Mouse (Mus musculus) hindbrain, embryonic 15.5 days (tissue): ENCODE data around the gene Vti1a. TPM values are rescaled to one million over a fixed set of nuclear protein-coding genes. Genes with fewer than 3 reads are reported as not detected.

ENCODE experiments used
- ATAC-seq: fragments of 200-750 bp; cut with Nextera tagmentation; 2 replicates; pipeline ENCODE4 v1.8.0; 2017; ENCODE audit warnings: low read depth, moderate number of reproducible peaks, moderate TSS enrichment; ENCODE audit not compliant: low FRiP score
- H3K27ac ChIP-seq: fragments of 300-500 bp; sonication (generic); replicated peaks from 2 replicates; pipeline ENCODE4 v1.5.1; 2015; ENCODE audit warnings: mild to moderate bottlenecking, inconsistent platforms
- H3K27me3 ChIP-seq: fragments of 300-500 bp; sonication (generic); 2 replicates; pipeline ENCODE4 v1.6.1; 2015; ENCODE audit warnings: control low read depth, inconsistent platforms
- H3K36me3 ChIP-seq: fragments of 300-500 bp; sonication (generic); 2 replicates; pipeline ENCODE4 v1.6.1; 2015; ENCODE audit warnings: control low read depth, inconsistent platforms
- H3K4me1 ChIP-seq: fragments of 300-500 bp; sonication (generic); replicated peaks from 2 replicates; pipeline ENCODE4 v1.6.1; 2015; ENCODE audit warnings: control low read depth, inconsistent platforms
- H3K4me2 ChIP-seq: fragments of 300-500 bp; sonication (generic); 2 replicates; pipeline ENCODE4 v1.6.1; 2015; ENCODE audit warnings: moderate library complexity, mild to moderate bottlenecking, inconsistent platforms
- H3K4me3 ChIP-seq: fragments of 300-500 bp; sonication (generic); 2 replicates; pipeline ENCODE4 v1.5.1; 2015; ENCODE audit warnings: mild to moderate bottlenecking, inconsistent platforms
- H3K9ac ChIP-seq: fragments of 300-500 bp; sonication (generic); 2 replicates; pipeline ENCODE4 v1.6.1; 2015; ENCODE audit warnings: inconsistent platforms
- H3K9me3 ChIP-seq: fragments of 300-500 bp; sonication (generic); 2 replicates; pipeline ENCODE4 v1.6.1; 2016; ENCODE audit warnings: control low read depth, inconsistent platforms
- WGBS: fragments of 180-500 bp; shearing (Covaris S2); methylation state at CpG from one replicate; pipeline ENCODE4 v1.1.7; 2015; 5-methylcytosine and 5-hydroxymethylcytosine counted together
- polyA plus RNA-seq: library from polyadenylated mRNA; unstranded; fragments of >200 nt; fragmentation: Nextera tagmentation; extraction: Ambion mirVana; gene quantifications from 2 replicates; pipeline ENCODE4 v1.2.1, GENCODE M21; 2015

Vti1a gene
- polyA plus RNA-seq, 1 experiment from 2014 or later: 35.6 TPM

DNA sequence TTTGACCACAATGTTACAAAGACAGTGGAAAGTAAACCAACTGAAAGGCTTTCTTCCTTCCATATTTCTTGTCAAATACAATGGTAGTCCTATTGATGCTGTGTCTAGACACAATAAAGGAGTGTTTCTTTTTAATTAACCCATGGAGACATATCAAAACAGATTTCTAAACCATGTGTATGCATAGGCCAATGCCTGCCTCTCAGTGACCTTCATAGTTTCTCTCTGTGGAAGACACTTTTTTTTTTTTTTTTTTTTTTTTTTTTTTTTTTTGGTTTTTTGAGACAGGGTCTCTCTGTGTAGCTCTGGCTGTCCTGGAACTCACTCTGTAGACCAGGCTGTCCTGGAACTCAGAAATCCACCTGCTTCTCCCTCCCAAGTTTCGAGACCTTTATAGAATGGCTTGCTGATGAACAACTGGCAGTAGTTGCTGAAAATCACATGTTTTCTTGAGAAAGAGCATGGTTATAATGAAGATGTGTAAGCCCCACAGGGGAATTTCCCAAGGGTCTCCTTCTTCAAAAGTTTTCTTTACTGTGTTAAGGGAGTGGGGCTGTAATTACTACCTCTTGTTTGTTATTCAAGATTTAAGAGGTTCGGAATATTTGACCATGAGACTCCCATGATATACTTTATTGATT, 23.8 kb upstream of the Vti1a start:
- no peaks in the 10 kb centered on the region for H3K4me1 ChIP-seq
- 95% methylated on average over 2 of the region's 2 CpGs for WGBS
- H3K36me3 ChIP-seq: peaks cover 20% of the 10 kb centered on the region
- no peak overlapping the region for H3K27ac ChIP-seq
- no peaks in the 10 kb centered on the region for H3K27me3 ChIP-seq
- H3K4me2 ChIP-seq: no peak overlapping the region
- no peak overlapping the region for H3K4me3 ChIP-seq
- no peak for ATAC-seq
- H3K9ac ChIP-seq: no peak overlapping the region
- H3K9me3 ChIP-seq: no peaks in the 10 kb centered on the region

DNA sequence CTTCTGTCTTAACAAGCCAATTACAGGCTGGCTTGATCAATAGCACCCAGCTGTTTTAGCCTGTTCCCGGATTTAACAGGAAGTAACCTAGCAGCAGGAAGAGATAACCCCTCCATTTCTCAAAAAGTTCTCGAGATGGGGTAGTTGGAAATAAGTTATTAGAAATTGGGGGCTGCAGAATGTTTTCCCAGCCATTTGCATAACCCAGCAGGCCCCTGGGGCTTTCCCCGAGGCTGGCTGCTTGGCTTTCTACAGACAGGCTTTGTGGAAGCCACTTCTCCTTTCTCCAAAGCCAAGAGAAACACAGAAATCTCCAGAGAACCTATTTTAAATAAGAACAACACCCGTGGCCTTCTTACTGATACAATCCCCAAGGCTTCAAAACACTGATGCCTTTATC, 22.9 kb upstream of the Vti1a start:
- ATAC-seq: no peak
- H3K4me3 ChIP-seq: no peak overlapping the region
- no peaks in the 10 kb centered on the region for H3K9me3 ChIP-seq
- H3K36me3 ChIP-seq: peaks cover 22% of the 10 kb centered on the region
- H3K4me2 ChIP-seq: no peak overlapping the region
- H3K27me3 ChIP-seq: no peaks in the 10 kb centered on the region
- H3K4me1 ChIP-seq: no peaks in the 10 kb centered on the region
- no peak overlapping the region for H3K27ac ChIP-seq
- no peak overlapping the region for H3K9ac ChIP-seq
- WGBS: 39% methylated on average over 4 of the region's 4 CpGs

DNA sequence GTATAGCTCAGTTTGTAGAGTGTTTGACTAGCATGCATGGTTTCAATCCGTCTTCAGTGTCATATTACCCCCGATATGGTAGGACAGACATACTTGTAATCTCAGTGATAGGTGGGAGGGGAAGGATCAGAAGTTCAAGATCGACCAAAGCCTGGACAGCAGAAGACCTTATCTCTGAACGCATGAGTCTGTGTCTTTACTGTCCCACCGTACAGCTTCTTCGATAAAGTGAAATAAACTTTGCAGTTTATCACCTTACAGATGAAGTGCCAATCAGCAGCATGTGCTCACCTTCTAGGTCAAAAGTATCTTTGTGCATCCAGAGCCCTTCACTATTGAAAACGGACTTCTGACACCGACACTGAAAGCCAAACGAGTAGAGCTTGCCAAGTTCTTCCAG, 21.0 kb upstream of the Vti1a start:
- Histone ChIP-seq H3K9ac (no peak overlapping the region), H3K4me2 (no peak overlapping the region), H3K27ac (no peak overlapping the region), H3K9me3 (no peaks in the 10 kb centered on the region), H3K4me1 (no peaks in the 10 kb centered on the region), H3K36me3 (peaks cover 22% of the 10 kb centered on the region), H3K4me3 (no peak overlapping the region), H3K27me3 (no peaks in the 10 kb centered on the region)
- no peak for ATAC-seq
- WGBS: 95% methylated on average over 9 of the region's 9 CpGs

DNA sequence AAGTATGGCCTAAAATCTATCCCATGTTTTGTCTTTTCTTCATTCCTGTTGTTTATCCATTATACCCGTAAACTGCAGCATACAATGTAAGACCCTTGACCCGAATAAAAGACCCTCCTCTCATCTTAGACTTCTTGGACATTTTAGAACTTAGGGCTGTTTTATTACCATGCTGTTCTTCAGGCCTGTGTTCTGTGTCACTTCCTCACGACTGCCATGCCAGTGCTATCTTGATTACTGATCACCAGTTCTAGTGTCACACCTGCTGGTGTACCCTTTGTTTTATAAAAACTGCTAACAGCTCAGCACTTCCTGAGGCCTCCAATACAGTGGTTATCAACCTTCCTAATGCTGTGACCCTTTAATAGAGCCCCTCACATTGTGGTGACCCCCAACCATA, 20.5 kb upstream of the Vti1a start:
- 87% methylated on average over 3 of the region's 3 CpGs for whole genome bisulfite sequencing
- Histone ChIP-seq H3K4me3 (no peak overlapping the region), H3K27ac (no peak overlapping the region), H3K27me3 (no peaks in the 10 kb centered on the region), H3K4me1 (no peaks in the 10 kb centered on the region), H3K36me3 (peaks cover 25% of the 10 kb centered on the region), H3K9ac (no peak overlapping the region), H3K4me2 (no peak overlapping the region), H3K9me3 (no peaks in the 10 kb centered on the region)
- no peak for ATAC-seq

DNA sequence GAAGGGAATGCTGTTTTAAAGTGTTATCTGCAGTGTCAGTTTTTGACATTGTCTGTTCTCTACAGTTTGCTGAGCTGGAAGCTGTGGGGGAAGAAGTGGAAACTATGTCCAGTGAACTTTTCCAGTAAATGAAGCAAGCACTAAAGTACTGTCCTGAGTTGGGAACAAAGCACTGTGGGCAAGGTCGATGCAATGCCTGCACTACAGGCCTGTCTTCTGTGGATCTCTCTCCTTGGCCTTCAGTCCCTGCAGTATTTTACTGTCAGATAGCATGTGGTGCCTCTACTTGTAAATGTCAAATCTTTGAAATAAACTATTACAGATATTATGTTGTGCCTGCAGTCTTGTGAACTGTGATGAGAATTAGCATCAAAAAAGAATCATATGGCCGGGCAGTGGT, 19.8 kb upstream of the Vti1a start:
- Histone ChIP-seq H3K27ac (no peak overlapping the region), H3K4me2 (no peak overlapping the region), H3K9ac (no peak overlapping the region), H3K4me1 (no peaks in the 10 kb centered on the region), H3K27me3 (no peaks in the 10 kb centered on the region), H3K36me3 (peaks cover 31% of the 10 kb centered on the region), H3K9me3 (no peaks in the 10 kb centered on the region), H3K4me3 (no peak overlapping the region)
- ATAC-seq: no peak
- WGBS: 94% methylated on average over 2 of the region's 2 CpGs

DNA sequence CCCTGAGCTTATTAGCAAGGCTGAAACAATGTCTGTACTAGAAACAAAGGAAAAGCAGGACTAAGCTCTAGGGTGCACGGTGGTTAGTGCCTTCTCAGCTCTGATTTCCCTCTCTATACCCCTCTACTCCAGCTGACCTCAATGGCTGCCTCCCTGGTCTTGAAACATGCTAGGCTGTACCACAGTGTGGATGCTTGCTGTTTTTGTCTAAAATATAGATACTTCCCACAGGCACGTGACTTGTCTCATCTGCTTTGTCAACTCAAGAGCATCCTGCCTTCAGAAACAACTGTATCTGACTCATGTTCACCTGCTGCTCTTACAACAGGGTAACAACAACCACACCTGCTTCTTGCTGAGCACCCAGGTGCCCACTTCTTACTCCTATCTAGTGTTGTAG, 18.6 kb upstream of the Vti1a start:
- Histone ChIP-seq H3K27me3 (no peaks in the 10 kb centered on the region), H3K4me2 (no peak overlapping the region), H3K4me1 (no peaks in the 10 kb centered on the region), H3K9ac (no peak overlapping the region), H3K4me3 (no peak overlapping the region), H3K27ac (no peak overlapping the region), H3K36me3 (peaks cover 43% of the 10 kb centered on the region), H3K9me3 (no peaks in the 10 kb centered on the region)
- 96% methylated on average over 2 of the region's 2 CpGs for WGBS
- no peak for ATAC-seq

DNA sequence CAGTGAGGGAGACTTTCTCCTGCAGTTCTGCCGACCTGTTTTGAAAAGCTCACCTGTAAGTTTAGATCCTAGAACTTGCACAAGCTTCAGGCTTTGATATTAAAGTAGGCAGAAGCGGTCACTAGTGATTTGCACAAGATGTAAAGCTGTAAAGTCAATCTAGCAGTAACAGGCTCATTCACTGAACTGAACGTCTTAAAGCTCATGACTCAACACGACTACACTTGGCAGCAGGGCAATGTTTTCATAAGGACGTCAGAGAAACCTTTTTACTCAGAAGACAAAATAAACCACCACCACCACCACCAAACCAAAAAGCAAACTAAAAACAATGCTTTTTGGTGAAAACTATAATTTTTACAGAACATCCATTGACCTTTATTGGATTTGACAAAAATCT, 18.1 kb upstream of the Vti1a start:
- no peaks in the 10 kb centered on the region for H3K9me3 ChIP-seq
- H3K27ac ChIP-seq: no peak overlapping the region
- ATAC-seq: no peak
- no peak overlapping the region for H3K4me2 ChIP-seq
- no peak overlapping the region for H3K4me3 ChIP-seq
- no peak overlapping the region for H3K9ac ChIP-seq
- H3K4me1 ChIP-seq: no peaks in the 10 kb centered on the region
- peaks cover 47% of the 10 kb centered on the region for H3K36me3 ChIP-seq
- 85% methylated on average over 5 of the region's 5 CpGs for WGBS
- H3K27me3 ChIP-seq: no peaks in the 10 kb centered on the region

DNA sequence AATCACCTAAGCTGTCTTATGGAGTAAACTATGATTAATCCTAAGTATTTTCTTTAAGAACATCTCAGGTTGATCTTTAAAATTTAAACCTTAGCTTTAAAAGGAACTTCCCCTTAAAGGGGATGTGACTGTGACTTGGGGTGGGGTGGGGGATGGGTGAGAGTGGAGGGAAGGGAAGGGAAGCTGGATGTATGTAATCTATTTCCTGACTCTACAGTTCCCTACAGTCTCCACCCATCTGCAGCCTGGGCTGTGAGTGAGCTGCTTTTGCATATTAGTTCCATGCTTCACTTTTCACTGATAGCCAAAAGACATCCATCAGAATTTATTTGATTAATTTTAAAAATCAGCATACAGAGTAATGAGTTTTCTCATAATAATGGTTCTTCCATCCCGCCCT, 16.7 kb upstream of the Vti1a start:
- Histone ChIP-seq H3K27me3 (no peaks in the 10 kb centered on the region), H3K36me3 (peaks cover 54% of the 10 kb centered on the region), H3K4me2 (no peak overlapping the region), H3K9me3 (no peaks in the 10 kb centered on the region), H3K4me1 (no peaks in the 10 kb centered on the region), H3K4me3 (no peak overlapping the region), H3K9ac (no peak overlapping the region), H3K27ac (no peak overlapping the region)
- no peak for ATAC-seq
- WGBS: 92% methylated on average over 1 of the region's 1 CpGs

DNA sequence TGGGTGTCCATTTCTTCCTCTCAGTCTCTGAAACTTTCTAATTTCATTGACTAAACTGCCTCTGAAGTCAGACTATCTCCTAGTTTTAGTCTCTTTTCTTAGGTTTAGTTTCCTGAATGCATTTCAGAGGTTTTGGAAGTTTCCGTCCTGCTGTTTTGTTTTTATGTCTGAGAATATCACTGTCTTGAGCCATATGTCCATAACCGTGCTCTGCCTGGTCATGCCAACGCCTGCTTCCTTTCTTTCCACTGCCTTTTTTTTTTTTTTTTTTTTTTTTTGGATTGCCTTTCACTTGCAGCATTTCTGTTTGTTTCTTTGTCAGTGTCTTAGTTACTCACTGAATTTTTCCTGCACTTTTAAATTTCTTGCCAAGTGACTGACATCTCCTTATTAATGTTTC, 15.6 kb upstream of the Vti1a start:
- ATAC-seq: no peak
- no peak overlapping the region for H3K4me3 ChIP-seq
- H3K9me3 ChIP-seq: no peaks in the 10 kb centered on the region
- 95% methylated on average over 3 of the region's 3 CpGs for WGBS
- H3K4me2 ChIP-seq: no peak overlapping the region
- H3K36me3 ChIP-seq: peaks cover 47% of the 10 kb centered on the region
- H3K4me1 ChIP-seq: no peaks in the 10 kb centered on the region
- H3K27me3 ChIP-seq: no peaks in the 10 kb centered on the region
- H3K9ac ChIP-seq: no peak overlapping the region
- H3K27ac ChIP-seq: no peak overlapping the region

DNA sequence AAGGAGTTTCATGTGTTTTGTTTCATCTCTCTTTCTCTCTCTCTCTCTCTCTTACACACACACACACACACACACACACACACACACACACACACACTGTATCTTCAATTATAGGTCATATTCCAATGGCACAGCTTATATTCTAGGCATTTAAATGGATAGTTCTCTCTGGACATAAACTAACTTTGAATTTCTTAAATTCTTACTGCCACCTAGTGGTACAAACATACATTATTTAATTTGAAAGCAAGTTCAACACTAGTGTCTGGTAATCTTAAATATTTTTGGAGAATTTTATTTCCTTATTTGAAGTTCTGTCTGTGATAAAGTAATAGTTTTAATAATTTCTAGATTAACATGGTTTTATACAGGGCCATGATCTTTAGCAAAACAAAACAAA, 11.1 kb upstream of the Vti1a start:
- Histone ChIP-seq H3K4me2 (no peak overlapping the region), H3K36me3 (peaks cover 53% of the 10 kb centered on the region), H3K9ac (no peak overlapping the region), H3K4me3 (no peak overlapping the region), H3K4me1 (no peaks in the 10 kb centered on the region), H3K27ac (no peak overlapping the region), H3K9me3 (no peaks in the 10 kb centered on the region), H3K27me3 (no peaks in the 10 kb centered on the region)
- no peak for ATAC-seq

DNA sequence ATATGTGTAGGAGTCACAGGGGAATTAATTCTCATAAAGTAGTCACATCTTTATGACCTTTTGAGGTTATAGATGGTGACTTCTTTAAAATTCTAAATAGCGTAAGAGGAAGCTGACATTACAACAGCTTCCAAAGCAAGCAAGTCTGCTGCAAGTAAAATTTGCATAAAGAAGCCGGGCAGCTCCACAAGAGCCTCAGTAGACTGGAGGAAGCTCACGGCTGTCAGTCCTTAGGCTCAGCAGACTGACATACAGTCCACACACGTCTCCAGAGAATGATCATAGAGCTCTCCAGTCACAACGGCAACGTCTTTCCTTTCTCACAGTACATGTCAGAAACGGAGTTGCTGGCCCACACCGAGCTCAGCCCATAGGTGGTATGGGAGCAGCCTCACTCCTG, 4.2 kb upstream of the Vti1a start:
- Histone ChIP-seq H3K27me3 (no peaks in the 10 kb centered on the region), H3K4me3 (no peak overlapping the region), H3K4me2 (no peak overlapping the region), H3K9me3 (no peaks in the 10 kb centered on the region), H3K36me3 (peaks cover 30% of the 10 kb centered on the region), H3K4me1 (peaks cover 25% of the 10 kb centered on the region), H3K27ac (no peak overlapping the region), H3K9ac (no peak overlapping the region)
- WGBS: 87% methylated on average over 8 of the region's 8 CpGs
- no peak for ATAC-seq

DNA sequence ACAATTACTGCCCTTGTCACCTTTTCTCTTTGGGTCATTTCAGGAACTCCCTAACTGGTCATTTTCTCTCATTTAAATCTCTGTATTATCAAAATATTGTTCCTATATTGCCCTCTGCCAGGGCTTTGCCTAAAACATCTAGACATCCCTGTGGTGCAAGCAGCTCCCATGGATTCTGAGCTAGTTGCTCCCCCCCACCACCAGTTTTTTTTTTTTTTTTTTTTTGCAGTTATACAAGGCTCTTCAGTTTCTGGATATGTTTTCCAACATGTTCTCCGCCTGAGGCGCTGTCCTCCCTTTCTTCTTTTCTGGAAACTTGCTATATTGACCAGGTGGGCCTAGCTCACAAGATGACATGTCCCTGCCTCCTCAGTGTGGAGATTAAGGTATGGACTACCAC, 2.4 kb upstream of the Vti1a start:
- no peak for ATAC-seq
- peaks cover 27% of the 10 kb centered on the region for H3K36me3 ChIP-seq
- WGBS: 89% methylated on average over 2 of the region's 2 CpGs
- no peaks in the 10 kb centered on the region for H3K27me3 ChIP-seq
- no peak overlapping the region for H3K27ac ChIP-seq
- no peaks in the 10 kb centered on the region for H3K9me3 ChIP-seq
- no peak overlapping the region for H3K9ac ChIP-seq
- H3K4me1 ChIP-seq: peaks cover 35% of the 10 kb centered on the region
- H3K4me3 ChIP-seq: no peak overlapping the region
- peak overlapping the region; percentile 13 for H3K4me2 ChIP-seq

DNA sequence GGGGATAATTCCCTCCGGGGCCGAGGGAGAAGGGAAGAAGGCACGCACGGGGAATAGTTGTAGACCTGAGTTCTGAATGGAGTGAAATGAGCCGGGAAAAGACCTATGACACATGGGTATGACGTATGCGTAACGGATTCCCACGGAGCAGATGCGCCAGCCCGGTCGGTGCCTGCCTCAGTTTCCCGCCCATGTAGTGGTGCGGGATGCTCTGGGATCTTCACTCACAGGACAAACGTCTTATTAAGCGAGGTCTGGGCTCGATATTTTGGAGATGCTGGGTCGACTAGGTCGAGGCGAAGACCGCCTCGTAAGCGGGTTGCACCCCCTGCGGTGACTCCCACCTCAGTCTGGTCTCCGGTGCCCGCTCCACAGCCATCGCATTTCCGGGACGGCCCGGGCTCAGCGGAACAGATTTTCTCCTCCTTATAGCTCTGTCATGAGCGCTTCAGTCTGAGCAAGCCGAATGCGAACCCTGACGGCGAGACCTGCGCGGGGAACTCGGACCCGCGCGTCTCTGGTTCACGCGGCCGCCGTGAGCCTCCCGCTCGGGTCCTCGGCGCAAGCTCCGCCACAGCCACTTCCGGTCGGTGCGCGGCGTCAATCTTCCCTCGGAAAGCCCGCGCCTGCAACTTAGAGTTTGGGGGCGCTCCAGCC, 515 bp upstream of the Vti1a start, which contains the start of gene Zdhhc6:
Gene Zdhhc6, minus strand, starts transcription at position 581 of the 657 bp plus-strand sequence.
- Histone ChIP-seq H3K4me1 (peaks cover 35% of the 10 kb centered on the region), H3K4me3 (peak within 1 kb of the TSS; percentile 62), H3K27me3 (no peaks in the 10 kb centered on the region), H3K9me3 (no peaks in the 10 kb centered on the region), H3K9ac (peak within 1 kb of the TSS; percentile 83), H3K4me2 (peak within 1 kb of the TSS; percentile 87), H3K36me3 (peaks cover 12% of the 10 kb centered on the region), H3K27ac (peak within 1 kb of the TSS; percentile 75)
- 0% methylated on average over 60 of the region's 60 CpGs for WGBS
- peak; percentile 84 for ATAC-seq
